Mouse (Mus musculus) urinary bladder, postnatal 36 days (tissue): ENCODE data around the gene Sin3a.

Experiments used
- DNase-seq, 2 experiments: peaks; one replicate each; pipeline ENCODE4 v3.0.0; 2022; ENCODE audit warnings: low spot score in 2 of 2, mixed read lengths in 1 of 2

Sin3a gene

DNA sequence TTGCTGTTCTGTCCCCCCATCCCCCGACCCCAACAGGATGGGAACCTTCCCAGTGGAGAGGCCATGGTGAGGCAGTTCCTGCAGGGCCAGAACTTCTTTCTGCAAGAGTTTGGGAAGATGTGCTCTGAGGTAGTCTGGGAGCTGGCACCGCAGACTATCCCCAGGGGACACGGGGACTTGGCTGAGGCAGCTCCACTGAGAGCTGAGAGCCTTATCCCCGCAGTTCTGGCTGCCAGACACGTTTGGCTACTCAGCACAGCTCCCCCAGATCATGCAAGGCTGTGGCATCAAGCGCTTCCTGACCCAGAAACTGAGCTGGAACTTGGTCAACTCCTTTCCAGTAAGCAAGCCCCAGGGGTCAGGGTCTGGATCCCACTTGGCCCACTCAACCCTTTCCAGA is 65.4 kb downstream of the Sin3a start:
- DNase-seq, result peak in 1 of 2 experiments; percentile 44

DNA sequence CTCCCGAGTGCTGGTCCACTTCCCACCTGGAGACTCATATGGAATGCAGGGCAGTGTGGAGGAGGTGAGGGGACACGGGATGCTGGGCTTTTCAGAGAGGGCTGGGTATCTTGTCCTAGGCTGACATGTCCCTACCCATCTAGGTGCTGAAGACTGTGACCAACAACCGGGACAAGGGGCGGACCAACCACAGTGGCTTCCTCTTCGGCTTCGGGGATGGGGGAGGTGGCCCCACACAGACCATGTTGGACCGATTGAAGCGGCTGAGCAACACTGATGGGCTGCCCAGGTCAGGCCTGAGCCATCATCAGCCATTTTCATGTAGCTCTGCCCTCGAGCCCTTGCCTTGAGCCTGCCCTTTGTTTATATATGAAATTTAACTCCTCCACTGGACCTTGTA is 65.9 kb downstream of the Sin3a start:
- DNase-seq, result no peak

DNA sequence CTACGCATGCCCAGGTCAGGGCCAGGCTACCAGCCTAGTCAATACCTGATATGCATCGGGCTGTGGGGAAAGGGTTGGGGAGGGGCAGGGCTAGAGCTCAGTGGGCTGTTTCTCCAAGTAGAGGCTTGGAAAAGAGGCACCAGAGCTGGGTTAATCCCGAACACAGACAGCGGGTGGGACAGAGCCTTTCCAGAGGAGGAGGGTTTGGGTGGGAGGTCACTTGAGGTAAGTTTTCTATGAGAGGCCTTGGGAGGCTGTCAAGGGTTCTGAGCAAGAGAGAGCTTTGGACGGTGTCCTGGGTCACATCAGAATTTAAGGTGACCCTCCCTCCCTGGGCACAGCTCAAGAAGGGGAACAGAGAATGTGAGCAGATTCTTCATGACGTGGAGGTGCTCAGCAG is 66.7 kb downstream of the Sin3a start:
- no peak for DNase-seq

DNA sequence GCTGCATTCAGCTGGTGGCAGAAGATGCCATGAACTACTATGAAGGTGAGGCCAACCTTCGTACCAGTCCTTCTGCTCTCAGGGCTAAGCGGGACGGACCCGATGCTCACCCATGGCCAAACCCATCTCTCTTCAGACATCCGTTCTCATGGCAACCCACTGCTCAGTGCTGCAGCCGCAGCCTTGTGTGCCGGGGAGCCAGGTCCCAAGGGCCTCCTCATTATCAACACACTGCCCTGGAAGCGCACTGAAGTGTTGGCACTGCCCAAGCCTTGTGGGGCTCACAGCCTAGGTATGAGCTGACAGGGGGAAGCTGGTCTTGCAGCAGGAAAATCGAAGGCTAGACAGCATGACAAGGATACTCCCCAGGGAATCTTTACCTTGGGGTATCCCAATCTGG is 67.3 kb downstream of the Sin3a start:
- no peak for DNase-seq

DNA sequence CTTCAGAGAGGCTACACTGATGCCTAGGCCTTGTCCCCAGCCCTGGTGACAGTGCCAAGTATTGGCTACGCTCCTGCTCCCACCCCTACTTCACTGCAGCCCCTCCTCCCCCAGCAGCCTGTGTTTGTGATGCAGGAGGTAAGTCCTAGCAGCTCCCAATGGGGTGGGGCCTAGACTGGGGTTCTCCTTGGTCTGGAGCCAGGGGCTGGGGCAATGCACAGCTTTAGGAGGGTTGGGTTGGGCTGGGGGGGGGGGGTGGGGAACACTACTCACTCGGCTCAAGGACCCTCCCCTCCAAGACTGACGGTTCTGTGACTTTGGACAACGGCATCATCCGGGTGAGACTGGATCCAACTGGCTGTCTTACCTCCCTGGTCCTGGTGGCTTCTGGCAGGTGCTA is 67.7 kb downstream of the Sin3a start:
- DNase-seq, result no peak

DNA sequence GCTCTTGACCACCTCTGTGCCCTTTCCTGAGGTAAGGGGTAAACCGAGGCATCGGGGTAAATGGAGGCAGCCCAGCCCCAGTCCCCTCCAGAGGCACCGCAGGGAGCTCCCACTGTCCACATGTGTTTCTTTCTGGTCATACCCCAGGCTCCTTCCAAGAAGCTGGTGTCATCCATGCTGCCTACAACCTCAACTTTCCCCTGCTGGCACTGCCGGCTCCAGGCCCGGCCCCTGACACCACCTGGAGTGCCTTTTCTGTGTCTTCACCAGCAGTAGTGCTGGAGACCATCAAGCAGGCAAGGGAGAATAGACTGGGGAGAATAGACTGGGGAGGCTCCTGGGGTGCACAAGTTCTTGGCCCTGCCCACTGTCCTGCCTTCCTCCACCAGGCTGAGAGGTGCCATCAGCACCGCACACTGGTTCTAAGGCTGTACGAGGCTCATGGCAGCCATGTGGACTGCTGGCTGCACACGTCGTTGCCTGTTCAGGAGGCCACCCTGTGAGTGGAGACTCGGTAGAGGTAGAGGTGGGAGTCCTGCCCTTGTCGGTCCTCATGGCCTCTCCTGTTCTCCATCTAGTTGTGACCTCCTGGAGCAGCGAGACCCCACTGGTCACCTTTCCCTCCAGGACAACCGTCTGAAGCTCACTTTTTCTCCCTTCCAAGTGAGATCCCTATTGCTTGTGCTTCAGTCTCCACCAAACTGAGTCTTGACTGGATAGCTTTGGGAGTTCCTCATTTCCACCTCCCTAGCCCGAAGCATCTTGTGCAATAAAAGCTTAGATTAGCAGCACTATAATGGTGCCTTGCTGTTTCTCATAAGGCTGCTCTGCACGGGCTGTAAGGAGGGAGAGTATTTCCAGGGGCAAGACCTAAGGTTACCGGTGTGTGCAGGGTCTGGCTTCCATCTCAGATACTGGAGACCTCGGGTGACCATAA is 69.8 kb downstream of the Sin3a start:
- DNase-seq, result no peak

DNA sequence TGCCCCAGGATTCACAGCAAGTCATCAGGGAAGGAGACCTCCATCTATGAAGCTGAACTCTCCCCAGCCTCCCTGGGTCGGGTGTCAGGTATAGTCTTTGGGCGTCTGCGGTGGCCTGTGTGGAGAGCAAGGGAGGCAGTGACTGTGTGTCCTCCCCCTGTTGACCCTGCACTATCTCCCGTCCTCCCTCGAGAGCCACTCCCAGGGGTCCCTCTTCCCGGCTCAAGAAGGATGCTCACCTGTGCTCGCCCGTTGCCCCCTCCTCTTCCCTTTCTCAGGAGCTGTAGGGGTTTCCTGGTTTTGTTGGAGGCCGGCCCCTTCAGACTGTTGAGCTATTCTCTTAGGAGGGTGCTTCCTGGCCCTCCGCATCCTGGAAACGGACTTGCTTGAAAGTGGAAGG is 71.4 kb downstream of the Sin3a start:
- DNase-seq, result no peak

DNA sequence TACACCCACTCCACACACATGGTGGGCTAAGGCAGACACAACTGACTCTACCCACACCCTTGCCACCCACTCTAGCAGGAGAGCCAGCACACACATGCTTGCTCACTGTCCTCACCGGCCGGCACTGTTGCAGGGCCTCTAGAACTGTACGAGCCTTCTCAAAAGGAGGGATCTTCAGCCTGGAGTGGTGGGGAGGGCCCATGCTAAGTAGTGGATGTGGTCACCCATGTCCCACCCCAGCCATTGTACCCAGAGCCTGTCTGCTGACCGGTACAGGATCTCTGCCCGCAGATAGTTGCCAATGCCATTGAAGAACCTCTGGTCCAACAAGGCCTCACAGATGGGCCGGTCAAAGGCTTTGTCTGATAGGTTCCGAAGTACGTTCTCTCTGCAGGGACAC is 73.0 kb downstream of the Sin3a start:
- no peak for DNase-seq

DNA sequence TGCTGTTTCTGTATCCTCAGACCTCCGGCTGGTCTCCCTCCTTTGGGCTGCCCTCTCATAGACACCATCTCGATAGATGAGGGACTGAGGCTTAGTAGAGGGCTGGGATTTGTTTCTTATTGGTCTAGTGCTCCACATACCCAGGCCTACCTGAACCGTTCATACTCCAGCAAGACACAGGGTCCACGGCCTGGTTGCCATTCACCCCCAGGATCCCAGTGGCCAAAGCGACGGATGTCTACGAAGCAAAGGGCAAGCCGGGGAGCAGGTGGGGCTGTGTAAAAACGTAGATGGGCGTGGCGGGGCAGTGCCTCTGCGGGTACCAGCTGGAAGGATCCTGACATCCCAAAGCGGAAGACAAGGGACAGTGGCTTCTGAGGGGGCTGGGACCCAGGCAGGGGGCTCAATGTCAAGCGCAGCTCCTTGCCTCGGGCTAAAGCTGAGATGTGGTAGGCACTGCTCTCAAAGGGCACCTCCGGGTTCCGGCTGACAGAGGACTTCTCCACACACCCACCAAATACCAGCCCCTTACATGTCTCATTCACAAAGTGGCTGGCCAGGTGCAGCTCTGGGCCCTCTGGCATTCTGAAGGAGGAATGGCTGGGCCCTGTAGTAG is 74.7 kb downstream of the Sin3a start:
- no peak for DNase-seq

DNA sequence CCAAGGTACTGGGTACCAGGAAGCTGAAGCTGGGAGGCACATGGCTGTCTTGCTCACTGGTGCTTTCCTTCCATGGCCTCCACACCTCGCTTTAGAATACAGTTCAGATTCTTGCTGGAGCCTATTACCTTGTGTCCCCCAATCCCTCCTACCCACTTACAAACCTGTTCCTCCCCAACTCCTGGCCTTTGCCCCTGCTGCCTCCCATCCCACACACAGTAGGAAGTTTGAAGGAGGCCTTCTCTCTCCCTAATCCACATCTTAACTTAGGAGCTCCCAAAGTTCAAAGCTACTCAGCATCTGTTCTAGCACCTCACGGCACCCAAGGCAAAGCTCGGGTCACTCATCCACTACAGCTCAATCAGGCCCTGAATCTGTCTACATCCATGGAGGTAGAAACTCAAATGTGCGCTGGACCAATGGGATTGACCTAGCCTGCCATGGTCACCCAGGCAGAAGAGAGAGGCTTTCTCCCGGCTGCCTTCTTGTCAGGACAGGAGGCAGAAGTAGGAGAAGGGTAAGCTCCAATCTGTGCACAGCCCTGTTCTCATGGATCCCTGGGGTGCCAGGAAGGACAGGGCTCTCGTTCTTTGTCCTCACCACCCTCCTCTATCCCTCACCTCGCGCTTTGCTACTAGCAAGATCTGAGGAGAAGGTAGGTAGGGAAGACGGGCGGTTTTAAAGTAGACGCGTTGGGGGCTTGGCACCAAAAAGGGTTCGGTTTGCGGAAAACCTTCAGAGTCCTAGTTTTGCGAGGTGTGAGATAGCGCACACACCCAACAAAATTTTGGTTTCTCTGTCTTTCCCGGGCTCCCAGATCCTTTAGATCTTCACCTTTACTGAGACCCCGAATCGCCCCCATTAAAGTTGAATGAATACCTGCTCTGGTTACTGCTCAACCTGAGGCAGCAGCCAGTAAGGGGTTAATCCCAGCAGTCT is 75.6 kb downstream of the Sin3a start:
- DNase-seq, result no peak

DNA sequence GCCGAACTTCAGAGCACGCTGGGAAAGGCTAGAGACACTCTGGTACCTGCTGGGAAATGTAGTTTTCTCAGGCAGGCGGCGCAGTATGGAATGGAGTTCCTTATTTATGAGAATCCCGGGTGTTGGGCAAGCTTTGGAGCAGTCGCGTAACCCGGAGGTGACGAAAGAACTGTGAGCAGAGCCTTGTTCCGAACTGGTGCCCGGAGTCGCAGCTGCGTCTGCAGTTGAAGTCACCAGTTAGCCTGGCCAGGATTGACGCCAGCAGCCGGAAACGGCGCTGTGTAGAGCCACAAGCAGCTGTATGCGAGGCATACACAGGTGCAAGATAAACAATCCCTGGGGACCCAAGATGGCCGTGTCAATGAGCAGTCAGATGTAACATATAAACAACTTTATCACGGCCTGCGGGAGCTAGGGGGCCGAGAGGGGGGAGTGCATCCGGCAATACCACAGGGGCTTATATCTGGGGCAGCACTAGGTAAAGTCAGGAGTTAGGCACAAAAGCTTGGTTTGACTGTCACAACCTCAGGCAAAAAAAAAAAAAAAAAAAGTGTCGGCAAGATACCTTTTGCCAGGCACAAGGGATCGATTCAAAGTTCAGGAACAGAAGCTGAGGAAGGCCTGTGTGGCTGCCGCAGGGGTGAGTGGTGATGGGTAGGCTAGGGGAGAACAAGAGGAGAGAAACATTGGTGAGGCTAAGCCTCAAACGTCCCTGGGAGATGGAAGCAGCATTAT is 76.5 kb downstream of the Sin3a start, which contains the start of gene Neil1:
Gene Neil1, minus strand, starts transcription at position 162 of the 735 bp plus-strand sequence.
- peak; percentile 80 to 89 for DNase-seq

DNA sequence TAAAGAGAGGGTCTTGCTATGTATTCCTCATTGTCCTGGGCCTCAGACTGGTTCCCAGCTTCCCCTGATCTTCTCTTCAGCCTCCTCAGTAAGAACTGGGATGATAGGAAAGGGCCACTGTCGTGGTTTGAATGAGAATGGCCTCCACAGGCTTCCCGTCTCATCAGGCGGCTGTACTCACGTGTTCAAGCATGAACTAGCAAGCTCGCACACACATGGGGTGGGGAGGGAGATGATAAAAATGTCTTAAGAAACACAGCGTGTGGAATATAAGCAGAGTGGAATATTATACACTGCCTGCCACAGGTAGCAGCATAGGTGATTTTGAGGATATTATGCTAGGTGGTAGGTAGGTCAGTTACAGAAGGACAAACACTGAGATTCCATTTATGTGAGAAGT is 77.2 kb downstream of the Sin3a start:
- DNase-seq, result no peak

DNA sequence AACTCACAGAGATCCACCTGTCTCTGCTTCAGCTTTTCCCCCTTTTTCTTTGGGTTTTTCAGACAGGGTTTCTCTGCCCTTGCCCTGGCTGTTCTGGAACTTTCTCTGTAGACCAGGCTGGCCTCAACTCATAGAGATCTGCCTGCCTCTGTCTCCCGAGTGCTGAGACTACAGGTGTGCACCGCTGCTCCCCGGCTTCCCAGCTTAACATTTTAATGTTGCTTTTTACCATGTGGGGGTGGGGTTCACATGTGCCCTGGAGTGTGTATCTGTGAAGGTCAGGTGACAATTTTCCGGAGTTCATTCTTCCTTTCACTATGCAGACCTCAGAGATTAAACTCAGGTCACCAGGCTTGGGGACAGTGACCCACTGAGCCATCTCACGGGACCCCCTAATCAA is 78.4 kb downstream of the Sin3a start:
- DNase-seq, result no peak

DNA sequence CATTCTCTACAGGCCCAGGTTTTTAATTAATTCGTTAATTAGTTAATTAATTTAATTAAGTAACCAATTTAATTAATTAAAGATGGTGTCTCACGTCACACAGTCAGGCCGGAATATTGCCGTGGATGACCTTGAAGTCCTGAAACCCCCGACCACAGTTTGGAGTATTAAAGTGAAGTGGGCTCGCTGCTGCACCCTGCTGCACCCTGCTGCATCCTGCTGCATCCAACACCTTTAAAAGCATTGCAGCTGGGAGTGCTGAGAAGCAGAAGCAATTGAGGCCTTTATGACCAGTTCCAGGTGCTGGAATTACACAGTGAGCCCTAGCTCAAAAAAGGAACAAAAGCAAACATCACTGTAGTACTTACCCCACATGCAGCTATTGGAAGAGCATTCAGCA is 80.5 kb downstream of the Sin3a start:
- DNase-seq, result no peak

DNA sequence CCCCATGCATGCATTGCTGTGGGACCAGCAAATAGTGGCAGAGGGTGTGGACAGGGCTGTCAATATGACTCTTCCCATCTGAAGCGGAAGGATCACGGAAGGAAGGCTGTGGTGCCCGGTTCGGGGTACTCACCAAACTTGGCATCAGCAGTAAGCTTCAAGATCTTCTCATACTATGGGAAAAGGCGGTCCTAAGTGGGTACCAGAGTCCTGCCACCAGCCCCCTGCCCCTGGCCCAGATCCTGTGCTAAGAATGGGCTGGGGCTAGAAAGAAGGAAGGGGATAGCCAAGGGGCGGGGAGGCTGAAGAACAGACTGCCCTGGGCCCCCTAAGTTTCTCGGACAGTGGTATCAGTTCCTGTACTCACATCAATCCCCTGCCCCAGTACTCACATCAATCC is 84.5 kb downstream of the Sin3a start:
- no peak for DNase-seq

DNA sequence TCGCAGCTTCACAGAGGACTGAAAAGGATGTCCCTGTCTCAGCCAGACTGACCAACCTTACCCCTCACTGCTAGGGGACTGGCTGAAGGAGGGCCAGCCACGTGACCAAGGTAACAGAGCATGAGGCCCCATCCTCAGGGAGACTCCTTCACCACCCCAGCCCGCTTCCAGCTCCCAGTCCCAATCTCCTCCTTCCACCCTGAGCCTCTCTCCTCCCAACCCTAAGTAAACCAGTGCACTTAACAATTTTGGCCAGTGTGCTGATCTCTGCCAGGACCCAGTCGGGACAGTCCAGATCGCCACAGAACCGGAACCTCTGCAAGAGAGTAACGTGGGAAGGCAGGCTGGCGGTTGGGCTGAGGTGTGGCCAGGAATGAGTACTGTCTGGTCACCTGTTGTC is 85.0 kb downstream of the Sin3a start:
- no peak for DNase-seq

DNA sequence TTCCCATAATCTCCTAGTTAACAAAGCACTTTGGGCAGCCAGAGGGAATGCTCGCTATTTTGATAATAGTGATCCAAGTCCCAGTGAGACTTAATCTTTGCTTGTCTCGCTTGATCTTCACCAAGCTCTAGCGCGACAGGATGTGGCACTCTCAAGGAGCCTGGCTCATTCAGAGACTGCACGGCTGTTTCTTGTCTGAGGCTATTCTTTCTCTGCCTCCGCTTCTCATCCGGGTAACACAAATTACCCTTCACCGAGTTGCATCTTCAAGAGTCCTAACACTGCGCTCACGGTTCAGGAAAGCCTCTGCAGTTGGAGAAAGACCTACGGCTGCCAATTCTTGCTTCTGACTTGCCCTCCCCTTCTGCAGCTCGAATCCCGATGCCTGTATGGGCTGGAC is 85.7 kb downstream of the Sin3a start:
- no peak for DNase-seq

DNA sequence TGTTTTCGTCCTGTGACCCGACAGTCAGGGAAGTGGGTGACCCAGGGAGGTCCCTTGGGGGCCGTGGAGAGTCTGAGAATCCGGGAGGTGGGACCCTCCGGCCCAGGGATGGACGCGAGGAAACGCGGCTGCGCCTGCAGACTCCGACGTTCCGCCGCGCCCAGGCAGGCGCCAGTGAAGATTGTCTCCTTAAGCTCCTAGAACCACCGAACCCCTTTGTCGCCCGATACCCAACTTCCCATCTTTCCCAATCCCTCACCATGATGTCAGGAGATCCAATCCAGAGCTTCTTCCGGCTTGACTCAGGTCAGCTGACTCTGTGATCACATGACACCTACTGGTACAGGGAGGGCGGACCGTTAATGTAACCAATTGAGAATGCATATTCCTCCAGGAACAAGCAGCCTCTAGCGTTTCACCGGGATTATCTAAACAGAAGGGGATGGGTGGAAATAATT is 86.2 kb downstream of the Sin3a start, which contains the start of gene Commd4:
Gene Commd4, minus strand, starts transcription at position 319 of the 458 bp plus-strand sequence.
- DNase-seq, result peak; percentile 78 to 91

DNA sequence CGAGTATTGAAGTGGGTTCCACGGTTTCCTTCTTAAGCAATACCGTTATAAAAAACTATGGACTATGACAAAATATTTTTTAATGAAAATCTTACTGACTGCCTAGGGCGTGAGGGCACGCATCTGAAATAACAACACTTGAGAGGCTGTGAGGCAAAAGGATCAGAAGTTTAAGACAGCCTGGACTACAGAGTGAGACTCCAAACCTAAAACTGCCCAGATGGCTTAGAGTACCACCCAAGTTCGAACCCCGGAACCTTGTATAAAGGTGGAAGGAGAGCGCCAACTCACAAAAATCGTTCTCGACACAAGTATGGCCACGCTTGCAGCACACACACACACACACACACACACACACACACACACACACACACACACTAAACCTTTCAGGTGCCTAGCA is 86.7 kb downstream of the Sin3a start:
- DNase-seq, result no peak

DNA sequence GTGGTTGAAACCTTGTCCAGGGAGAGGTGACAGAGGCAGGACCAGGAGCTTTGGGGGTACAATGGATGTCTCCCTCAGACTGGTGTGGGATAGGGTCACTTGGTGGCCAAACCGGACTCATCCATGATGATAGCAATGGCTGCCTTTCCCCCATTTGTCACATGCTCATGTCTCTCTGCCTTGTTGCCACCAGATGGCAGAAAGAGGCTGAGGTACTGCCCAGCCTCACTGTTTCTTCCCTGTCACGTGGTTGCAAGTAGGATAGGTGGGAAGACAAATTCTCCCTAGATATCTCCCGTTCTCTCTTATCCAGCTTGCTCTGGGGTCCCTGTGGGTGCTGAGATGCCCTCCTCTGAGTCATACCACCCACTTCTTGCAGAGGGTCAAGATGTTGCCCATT is 90.7 kb downstream of the Sin3a start:
- no peak for DNase-seq

DNA sequence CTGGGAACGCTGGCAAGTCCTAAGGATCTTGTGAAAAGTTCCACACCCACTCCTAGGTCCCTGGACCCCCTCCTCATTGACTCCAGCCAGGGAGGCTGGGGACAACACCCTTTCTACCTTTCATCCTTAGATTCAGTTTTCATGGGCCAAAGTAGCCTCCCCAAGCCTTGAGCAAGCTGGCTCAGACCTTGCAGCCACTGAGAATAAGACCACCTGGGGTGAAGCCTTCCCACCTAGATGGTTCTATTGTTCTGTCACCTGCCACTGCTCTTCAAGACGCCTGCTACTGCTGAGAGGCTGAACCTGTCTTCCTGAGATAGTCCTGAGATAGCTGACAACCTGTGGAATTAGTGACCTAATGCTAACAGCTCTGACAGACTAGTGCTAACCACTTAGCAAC is 91.3 kb downstream of the Sin3a start:
- no peak for DNase-seq
